Mouse (Mus musculus) embryo, embryonic 11 days (tissue): Measurements from ENCODE around the gene Elavl2.
"Not testable (repeated sequence)": the region's sequence is repeated elsewhere in the genome, so short reads cannot be mapped to it uniquely, and the experiment has no call there.

Source experiments
- DNase-seq: peaks from one replicate; pipeline ENCODE4 v3.0.0-alpha.2; 2015

The Elavl2 gene

GRCm38 (mm10) chr4:91297706-91298105 is 102.9 kb downstream of the Elavl2 start:
- DNase-seq: no peak

DNA sequence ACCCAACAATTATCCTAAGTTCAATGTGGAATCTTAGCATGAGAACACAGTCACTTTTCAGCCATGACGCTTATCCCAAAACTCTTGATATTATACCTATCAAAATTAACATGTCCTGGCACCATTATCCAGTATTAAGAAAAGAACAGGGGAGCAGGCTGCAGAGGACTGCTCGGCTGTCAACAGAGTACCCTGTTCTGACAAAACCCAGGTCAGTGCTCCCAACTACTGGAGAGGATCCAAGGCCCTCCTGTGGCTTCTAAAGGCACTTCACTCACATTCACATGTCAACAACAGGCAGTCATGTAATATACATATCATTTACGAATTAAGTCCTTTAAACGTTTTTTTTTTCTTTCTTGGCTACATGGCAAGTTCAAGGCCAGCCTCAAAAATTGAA is 105.3 kb downstream of the Elavl2 start:
- DNase-seq: no peak

DNA sequence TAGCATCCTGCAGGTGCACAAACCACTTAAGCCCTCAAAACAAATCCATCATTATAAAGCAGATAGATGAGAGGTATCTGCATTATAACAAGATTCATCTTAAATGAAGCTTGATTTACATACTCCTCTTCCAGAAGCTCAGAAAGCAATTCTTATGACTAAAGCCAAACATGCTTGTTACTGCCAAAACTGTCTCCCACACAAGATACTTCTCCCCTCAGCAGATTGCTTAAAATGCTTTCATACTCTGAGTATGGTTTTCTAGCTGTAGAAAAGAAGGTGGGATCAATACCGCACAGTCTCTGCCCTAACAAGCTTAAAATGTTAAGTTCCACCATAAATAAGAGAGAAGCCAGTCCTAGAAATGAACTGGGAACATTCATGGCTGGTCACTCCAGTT is 109.1 kb downstream of the Elavl2 start:
- DNase-seq: no peak

GRCm38 (mm10) chr4:91290373-91290772 is 110.2 kb downstream of the Elavl2 start:
- peak; percentile 6 for DNase-seq

DNA sequence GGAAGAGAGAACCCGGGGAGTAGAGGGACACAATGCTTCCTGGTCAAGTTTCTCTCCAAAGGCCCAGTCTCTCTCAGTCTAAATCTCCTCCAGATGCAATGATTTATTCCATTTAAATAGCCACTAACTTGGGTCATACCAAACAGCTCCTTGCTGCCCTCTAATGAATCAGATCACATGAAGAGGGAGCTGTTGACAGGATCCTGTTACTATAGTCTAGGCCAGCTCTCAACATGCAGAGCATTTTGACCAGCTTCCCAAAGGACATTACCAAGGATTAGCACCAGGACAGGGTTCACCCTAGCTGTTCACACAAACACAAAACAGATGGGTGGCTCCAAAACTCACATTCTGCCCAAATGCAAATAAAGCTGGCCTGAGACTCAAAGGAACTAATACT is 111.4 kb downstream of the Elavl2 start:
- DNase-seq: peak; percentile 31

- no peak for DNase-seq
Observed at GRCm38 (mm10) chr4:91268390-91268789, 132.2 kb downstream of the Elavl2 start.

DNA sequence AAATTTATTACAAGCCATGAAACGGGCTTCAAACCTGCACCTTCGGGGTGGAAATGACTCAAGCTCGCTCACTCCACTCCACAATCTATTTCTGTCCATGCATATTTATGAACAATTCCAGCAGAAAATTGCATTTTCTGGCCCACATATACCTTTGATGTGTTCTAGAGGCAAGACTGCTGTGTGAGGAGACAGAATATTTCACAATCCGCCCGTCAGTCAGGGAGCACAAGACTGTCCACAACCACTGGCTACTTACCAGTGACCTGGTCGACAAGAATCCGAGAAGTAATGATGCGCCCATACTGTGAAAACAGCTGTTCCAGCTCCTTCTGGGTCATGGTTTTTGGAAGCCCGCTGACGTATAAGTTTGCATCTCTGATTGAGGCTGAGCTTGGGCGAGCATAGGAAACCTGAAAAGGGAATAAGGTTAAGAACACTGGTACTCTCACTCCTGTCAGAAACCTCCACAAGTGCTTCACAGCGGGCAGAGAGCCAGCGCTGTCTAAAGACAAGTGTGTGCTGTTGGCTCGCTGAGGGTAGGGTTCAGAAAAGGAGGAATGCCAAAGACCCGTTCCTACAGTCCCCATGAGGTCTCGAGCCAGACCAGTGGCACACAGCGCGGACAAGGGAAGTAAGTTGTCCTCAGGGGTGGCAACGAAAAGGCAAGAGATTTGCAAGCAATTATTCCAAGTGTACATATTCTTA is 136.7 kb downstream of the Elavl2 start:
- DNase-seq: no peak

DNA sequence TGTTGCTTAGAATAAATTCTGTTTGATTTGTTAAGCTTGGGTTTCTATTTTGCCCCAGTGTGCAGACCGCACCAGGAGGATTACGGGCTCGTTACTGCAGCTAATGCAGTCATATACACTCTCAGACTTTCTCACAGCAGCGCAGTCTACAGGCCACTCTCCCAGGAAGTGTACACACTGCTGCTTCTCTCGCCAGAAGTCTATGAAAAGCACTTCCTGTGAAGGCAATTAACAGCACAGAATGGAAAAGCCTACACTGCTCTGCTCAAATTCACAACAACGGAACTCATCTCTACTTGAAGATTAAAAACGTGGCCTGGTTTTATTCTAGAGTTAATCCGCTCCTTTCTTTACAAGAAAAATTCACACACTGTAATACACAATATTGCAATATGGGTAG is 137.7 kb downstream of the Elavl2 start:
- no peak for DNase-seq

DNA sequence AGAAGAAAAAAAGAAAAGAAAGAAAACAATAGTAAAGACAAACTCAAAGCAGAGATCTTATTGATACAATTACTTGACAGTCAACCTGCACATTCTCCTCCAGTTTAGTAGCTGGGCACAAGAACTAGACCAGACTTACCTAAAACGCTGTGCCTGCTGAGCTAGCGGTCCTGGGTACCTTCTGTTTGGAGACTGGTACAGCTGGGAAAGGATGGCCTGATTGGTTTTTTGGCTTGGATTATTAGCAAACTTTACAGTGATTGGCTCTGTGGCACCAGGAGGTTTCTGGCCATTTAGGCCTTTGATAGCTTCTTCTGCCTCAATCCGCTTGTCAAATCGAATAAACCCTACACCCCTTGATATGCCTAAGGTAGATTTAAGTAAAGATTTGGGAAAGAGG is 140.0 kb downstream of the Elavl2 start:
- DNase-seq: no peak

- DNase-seq: no peak
Observed at GRCm38 (mm10) chr4:91248650-91249049, 151.9 kb downstream of the Elavl2 start.

DNA sequence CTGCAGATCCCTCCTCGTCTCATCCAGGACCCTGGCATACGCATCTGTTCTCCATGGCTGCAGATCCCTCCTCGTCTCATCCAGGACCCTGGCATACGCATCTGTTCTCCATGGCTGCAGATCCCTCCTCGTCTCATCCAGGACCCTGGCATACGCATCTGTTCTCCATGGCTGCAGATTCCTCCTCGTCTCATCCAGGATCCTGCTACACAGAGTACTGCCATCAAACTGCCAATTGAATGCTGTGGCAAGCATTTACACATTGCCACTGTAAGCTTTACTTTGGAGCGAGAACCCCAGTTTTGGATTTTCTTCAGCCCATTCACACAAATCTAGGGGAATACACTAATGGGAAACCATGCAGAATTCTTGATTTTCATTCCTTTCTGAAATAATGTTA is 155.4 kb downstream of the Elavl2 start:
- not testable (repeated sequence) for DNase-seq

- no peak for DNase-seq
Observed at GRCm38 (mm10) chr4:91244554-91244953, 156.0 kb downstream of the Elavl2 start.

DNA sequence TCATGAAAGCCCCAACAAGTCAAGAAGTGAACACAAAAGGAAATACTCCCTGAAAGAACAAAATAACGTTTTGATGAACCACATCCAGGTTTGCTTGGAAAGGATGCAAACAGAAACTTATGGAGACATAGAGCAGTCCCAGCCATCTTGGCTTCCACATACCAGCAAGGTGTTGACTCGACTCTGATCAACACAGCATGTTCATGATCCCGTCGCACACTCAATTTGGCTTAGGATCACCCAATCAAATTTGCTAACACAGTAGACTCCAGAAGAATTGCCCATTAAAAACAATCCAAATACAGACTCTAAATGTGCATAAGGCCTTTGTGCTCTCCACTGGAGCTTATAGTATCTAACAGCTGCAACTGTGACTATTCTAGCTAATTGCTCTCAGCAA is 156.7 kb downstream of the Elavl2 start:
- DNase-seq: no peak

- peak; percentile 7 for DNase-seq
Observed at GRCm38 (mm10) chr4:91238739-91239485, 161.7 kb downstream of the Elavl2 start.

DNA sequence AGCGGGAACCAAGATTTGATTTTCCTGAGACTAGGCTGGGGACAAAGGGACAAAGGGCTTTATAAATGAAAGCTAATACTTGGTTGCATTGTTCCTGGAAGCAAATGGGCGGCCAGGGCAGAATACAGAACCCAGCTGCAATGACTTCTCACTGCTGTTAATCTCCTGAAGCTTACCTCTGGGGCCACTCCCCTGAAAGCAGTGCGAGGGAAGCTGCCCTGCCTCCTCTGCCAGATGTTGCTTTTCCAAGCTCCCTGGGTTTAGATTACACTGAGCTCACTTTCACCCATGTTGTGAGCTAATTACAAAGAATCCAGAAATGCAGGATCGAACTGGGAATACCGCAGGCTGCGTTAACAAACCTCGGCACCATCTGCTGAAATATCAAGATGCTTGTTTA is 163.6 kb downstream of the Elavl2 start:
- DNase-seq: peak; percentile 39

- DNase-seq: no peak
Observed at GRCm38 (mm10) chr4:91234941-91235340, 165.6 kb downstream of the Elavl2 start.

DNA sequence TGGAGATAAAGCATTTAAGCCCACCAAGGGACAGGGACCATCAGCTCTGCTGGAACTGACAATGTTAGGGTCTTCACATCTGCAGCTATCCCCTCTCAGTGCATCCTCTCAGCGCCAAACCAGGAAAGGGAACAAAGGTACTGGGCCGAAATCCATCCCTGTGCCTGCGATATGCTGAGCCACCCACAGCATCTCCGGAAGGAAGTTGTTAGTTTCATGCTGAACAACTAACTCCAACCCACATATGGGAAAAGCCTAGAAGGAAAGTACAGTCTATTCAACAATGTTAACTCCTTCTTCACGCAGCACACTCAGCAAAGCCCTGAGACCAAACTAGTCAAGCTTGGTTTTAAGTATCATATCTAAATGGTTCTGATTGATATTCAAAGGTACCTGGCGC is 167.0 kb downstream of the Elavl2 start:
- DNase-seq: no peak

- DNase-seq: no peak
Observed at GRCm38 (mm10) chr4:91230439-91230863, 170.1 kb downstream of the Elavl2 start.

- DNase-seq: no peak
Observed at GRCm38 (mm10) chr4:91228341-91228740, 172.2 kb downstream of the Elavl2 start.

DNA sequence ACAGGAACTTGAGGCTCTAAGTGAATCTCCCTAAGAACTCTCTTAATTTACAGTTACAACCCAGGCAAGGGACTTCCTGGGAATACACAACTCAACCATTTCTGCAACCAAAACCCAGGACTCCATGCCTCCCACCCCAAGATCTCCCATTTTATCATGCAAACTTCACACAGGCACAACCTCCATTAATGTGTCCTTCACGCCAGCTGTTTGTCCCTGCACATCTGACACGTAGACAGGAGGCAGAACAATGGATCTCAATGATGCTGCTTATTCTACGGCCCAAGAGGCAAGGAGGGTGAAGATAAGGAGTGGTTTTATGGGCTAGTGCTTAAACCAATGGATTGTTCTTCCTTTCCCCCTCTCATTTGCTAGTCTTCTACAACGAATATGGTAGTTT is 176.8 kb downstream of the Elavl2 start:
- no peak for DNase-seq

DNA sequence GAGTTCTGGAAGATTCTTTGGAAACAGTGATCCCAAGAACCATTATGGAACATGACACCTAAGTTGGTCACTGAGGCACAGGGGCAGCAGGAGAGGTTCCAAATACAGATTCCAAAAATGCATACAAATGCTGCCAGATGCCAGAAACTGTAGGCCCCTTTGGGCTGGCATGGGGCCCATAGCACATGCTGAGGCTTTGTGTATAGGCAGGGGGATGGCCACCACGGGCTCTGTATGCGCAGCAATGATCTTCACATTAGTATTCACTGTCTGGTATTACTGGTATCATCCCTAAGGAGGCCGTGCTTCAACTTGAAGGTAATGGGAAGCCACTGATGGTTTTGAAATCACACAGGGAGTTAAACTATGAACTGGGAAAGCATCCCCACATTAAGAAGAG is 181.3 kb downstream of the Elavl2 start:
- no peak for DNase-seq

DNA sequence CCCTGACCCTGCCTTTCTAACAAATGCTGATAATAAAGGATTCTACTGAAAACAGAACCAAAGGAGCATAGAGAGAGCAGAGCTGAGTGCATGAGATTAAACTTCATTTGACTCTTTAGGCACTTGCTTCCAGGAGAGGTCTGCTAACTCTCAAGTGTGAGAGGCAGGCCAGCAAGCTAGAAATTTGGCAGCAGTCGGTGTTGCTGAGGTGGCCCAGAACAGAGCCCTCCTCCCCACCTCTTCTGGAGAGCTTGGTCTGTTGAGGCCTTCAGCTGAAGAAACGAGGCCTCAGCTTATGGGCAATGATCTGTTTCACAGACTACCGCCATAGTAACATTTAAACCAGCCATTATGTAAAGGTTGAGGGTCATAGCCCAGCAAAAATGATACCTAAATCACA is 186.7 kb downstream of the Elavl2 start:
- no peak for DNase-seq

DNA sequence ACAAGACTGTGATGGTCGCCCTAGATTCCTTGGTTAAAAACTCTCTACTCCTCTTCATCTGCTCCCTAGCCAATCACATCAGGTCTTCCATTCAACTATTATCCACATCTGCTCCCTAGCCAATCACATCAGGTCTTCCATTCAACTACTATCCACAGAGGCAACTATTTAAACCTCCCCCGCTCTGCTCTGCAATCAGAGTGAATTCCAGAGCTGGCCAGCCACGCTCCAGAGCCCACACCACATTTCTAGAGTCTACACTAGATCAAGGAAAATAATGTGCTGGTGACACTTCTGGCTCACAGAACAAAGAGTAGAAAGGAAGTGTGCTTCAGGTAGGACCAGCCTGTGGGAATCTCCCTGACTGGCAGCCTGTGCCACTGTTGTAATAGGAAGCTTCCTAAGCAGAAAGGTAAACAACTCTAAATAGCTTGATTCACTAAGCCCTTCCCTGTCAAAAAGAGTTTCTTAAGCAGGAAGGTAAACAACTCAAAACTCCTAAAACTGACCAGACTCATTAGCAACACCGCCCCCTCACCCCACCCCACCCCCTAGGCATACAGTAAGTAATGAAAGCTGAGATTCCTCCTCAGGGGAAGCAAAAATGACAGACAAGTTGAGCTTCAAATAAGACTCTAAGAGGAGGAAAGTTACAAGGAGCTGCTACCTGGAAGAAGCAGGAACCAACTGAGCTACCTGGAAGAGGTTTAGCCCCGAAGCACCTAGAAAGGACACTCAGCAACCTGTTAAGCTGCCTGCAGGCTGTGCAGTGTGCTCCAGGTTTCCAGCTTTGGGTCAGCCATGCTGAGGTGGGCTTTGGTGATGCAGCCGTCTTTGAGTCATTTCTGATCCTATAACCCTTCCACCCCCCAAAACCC is 191.9 kb downstream of the Elavl2 start:
- peak; percentile 24 for DNase-seq
